Mouse (Mus musculus) gastrocnemius, adult 18-20 months (tissue): Measurements from ENCODE around the gene Prrt1. TPM values are rescaled to one million over a fixed set of nuclear protein-coding genes. Genes with fewer than 3 reads are reported as not detected.
A peak's percentile ranks its signal among the peaks of the same experiment; 100 is the strongest.

ENCODE experiments used
- DNase-seq: peaks from one replicate; pipeline ENCODE4 v3.0.0; 2021; ENCODE audit warnings: low spot score
- long read RNA-seq, 2 experiments: library from polyadenylated mRNA; stranded (forward); transcript quantifications; one replicate each; pipeline ENCODE4 v2.0.0; 2021
- total RNA-seq, 2 experiments: library from RNA; stranded (reverse); gene quantifications; 2 replicates each; pipeline ENCODE4 v1.2.3; 2021

Gene Prrt1
- total RNA-seq = under 1 TPM; 0.30 to 0.38 TPM
- long read RNA-seq, experiment 1 = 0 reads
- long read RNA-seq, experiment 2 = 0 reads

DNA sequence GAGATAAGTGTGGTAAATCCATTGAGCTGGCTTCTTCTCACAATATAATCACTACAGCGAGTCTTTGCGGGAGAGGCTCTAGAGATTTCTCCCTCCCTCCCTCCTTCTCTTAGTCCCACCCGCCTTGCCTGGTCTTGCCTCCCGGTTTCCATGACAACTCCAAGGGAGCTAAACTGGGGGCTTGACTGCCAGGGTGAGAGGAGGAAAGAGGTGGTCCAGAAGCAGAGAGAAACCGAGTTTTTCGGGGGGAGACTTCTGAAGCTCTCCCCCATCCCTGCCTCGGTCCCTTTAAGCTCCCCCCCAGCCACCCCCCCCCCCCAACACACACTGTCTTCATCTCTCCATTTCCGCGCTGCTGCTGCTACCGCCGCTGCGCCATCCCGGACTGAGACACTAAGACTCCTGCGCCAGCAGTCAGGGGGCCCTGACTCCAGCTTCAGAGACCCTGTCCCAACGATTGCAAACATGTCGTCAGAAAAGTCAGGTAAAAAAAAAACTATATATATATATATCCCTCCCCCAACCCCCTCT is at the start of gene Prrt1:
Gene Prrt1, plus strand, starts transcription at position 313 of the 531 bp plus-strand sequence.
- DNase-seq = no peak

DNA sequence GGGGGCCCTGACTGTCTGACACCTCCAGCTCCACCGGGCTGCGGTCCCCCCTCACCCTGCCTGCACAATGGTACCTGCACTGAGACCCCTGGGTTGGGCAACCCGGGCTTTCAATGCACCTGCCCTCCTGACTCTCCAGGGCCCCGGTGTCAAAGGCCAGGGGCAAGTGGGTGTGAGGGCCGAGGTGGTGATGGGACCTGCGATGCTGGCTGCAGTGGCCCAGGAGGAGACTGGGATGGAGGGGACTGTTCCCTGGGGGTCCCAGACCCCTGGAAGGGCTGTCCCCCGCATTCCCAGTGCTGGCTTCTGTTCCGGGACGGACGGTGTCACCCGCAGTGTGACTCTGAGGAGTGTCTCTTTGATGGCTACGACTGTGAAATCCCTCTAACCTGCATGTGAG is 46.8 kb upstream of the Prrt1 start:
- no peak for DNase-seq

DNA sequence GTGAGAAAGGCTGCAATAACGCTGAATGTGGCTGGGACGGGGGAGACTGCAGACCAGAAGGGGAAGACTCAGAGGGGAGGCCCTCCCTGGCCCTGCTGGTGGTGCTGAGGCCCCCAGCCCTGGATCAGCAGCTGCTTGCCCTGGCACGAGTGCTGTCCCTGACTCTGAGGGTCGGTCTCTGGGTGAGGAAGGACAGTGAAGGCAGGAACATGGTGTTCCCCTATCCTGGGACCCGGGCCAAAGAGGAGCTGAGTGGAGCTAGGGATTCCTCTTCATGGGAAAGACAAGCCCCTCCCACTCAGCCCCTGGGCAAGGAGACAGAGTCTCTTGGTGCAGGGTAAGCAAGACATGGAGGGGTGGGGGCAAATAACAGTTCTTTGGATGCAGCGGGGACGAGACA is 45.9 kb upstream of the Prrt1 start:
- DNase-seq = peak; percentile 42

DNA sequence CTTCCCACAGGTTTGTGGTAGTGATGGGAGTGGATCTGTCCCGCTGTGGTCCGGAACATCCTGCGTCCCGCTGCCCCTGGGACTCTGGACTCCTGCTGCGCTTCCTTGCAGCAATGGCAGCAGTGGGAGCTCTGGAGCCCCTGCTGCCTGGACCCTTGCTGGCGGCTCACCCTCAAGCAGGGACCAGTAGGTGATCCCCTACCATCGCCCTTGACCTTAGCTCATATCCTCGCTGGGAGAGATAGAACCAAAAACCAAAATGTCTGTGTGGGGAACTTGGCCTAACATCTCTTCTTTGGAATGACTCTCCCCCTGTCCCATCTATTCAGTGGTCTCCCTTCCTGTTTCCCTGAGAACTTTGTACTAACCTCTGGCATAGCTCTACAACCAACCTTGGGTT is 45.5 kb upstream of the Prrt1 start:
- no peak for DNase-seq

DNA sequence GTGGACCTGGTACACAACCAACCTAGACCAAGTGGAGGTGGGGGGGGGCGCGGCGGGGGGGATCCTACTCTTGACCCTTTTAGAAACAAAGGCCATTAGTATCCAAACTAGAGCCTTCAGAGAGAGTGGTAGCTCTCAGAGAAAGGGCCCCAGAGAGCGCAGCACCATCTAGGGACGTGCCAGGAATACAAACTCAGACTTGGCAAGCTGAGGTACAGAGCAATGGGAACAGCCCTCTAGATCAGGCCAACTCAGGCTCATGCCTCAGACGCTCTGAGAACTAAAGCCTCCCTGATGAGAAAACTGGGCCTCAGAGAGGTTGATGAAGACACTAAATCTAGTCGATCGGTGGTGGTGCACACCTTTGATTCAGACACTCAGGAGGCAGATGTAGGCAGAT is 44.2 kb upstream of the Prrt1 start:
- DNase-seq = no peak

DNA sequence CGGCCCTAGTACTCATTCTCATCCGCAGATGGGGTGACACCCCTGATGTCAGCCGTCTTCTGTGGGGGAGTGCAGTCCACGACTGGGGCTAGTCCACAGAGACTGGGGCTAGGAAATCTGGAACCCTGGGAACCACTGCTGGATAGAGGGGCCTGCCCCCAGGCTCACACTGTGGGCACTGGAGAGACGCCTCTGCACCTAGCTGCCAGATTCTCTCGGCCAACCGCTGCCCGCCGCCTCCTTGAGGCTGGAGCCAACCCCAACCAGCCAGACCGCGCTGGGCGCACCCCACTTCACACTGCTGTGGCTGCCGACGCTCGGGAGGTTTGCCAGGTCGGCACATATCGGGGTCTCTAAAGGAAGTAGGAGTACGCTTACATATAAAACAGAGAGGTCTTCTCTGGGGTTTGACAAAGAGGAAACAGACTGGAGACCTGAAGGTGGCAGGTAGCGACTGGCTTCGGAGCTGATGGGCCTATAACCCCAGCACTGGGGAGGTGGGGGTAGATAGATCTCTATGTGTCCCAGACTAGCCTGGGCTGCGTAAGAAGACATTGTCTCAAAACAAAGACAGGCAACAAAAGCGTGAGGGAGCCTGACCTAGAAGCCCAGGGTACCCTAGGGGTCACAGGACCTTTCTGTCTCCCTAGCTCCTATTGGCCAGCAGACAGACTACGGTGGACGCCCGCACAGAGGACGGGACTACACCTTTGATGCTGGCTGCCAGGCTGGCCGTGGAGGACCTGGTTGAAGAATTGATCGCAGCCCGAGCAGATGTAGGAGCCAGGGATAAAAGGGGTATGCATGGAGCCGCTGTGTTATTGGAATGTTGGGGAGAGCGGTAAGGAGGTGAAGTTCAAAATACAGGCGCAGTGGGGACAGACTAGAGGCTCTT is 43.2 kb upstream of the Prrt1 start:
- no peak for DNase-seq

DNA sequence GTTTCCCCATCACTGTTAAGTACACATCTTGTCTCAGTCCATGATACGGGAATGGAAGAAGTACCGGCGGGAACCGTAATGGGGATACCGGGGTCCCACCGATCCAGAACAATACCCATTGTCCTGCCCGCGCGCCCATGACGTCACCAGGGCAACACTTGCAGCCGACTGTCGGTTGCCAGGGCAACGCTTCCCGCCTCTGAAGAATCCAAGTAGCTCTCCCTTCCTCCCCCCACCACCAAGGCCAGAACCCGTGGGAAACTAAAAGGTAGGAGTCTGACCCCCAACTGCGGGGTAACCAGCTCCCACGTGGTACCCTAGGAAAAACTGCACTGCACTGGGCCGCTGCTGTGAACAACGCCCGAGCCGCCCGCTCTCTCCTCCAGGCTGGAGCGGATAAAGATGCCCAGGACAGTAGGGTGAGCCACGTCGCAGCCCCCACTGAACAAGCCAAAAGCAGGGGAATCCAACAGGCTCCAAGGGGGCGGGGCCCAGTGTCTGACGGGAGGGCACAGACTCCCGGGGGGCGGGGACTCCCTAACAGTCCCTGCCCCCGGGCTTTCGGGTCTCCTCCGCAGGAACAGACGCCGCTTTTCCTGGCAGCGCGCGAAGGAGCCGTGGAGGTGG is 42.4 kb upstream of the Prrt1 start:
- peak; percentile 59 for DNase-seq

DNA sequence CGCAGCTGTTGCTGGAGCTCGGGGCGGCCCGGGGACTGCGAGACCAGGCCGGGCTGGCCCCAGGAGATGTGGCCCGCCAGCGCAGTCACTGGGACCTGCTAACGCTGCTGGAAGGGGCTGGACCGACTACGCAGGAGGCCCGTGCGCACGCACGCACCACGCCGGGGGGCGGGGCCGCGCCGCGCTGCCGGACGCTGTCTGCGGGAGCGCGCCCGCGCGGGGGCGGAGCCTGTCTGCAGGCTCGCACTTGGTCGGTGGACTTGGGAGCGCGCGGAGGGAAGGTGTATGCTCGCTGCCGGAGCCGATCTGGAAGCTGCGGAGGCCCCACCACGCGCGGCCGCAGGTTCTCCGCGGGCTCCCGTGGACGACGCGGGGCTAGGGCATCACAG is 41.9 kb upstream of the Prrt1 start:
- DNase-seq = peak; percentile 95

DNA sequence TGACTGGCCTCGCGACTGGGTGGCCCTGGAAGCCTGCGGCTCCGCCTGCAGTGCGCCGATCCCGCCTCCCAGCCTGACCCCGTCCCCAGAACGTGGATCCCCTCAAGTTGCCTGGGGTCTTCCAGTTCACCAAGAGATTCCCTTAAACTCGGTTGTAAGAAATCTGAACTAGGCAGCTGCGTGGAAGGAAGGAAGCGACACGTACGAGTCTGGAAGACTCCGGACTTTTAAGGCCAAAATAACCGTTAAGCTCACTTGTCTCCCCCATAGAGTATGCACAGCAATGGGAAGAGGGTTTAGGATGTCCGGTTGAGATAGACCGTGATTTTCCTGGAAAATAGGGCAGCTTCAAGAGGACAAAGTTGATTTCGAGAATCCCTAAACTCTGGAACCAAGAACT is 41.5 kb upstream of the Prrt1 start:
- no peak for DNase-seq

DNA sequence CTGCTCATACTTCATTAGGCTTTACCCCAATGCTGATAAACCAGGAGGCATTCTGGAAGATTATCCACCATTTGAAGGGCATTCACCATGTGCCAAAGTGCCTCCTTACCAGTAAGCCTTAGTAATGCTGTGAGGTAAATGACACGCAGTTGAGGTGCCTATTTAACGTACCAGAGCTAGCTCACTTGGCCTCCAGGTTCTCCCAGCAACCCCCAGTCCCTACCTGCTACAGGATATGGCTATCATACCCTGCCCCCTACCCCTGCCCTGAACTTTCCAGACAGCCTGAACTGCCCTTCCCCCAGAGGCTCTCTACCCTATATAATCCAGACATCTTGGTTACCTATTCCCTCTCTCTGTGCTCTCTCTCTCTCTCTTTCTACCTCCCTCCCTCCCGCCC is 40.6 kb upstream of the Prrt1 start:
- no peak for DNase-seq

DNA sequence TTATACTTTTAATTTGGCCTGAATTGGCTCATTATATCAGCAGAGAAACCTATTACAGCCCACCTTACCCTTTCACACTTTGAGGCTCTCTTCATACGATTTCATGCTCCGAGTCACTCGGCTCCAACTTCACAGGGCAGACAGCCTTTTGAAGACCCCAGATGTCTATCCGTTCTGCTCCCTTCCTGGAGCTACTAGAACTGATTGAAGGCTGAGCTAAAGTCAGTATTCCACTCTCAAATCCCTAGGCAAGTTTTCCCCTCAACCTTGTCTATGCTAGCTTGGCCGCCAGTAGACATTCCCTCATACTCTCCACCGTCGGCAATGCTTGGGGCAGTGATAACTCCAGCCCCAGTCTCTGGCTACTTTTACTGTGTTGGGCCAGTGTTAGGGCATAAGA is 40.1 kb upstream of the Prrt1 start:
- DNase-seq = no peak

DNA sequence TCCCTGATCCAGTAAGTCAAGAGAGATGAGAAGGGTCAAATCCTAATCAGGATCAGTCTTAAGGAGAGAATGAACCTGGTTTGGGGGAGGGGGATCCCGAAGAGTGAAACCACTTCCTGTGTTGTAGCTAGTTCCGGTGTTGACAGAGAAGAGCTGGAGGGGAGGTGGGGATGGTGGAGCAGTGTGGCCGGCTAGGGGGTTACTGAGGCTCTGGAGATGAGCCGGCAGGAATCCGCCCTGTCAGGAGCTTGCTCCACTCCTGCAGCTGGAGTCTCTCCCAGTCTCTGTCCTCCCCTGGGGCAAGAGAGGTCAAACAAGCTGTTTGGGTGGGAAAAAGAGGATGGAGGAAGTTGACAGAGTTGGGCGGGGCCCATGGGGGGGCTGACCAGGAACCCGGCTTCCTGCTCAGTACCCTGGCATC is 39.6 kb upstream of the Prrt1 start, which contains the start of gene Gpsm3:
Gene Gpsm3, plus strand, starts transcription at position 126 of the 421 bp plus-strand sequence.
- peak; percentile 81 for DNase-seq

DNA sequence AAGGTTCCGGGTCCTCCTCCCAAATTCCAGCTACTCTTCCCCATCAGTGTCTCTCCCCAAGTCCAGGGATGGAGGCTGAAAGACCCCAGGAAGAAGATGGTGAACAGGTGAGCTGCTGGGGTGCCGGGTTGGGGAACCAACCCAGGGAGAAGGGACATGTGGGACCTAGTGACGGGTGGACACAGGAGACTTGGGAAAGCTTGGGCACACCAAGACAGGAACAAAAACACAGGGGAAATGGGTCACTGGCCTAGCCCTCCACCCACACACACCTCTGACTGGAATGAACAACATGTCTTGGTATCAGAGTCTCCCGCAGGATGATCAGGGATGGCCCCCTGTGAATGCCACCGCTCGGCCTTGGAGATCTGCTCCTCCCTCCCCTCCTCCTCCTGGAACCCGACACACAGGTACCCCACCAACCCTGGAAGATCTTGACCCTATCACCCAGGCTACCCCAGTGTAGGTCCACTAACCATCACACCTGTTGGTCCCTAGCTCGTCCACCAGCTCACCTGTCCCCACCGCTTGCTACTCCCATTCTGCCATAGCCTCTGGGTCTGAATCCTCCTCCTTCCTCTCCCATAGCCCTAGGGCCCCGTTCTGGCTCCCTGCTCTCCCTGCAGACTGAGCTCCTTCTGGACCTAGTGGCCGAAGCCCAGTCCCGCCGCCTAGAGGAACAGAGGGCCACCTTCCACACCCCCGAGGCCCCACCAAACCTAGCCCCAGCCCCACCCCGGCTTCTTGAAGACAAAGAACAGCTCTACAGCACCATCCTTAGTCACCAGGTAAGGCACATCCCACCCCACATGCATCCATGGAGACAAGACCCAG is 39.0 kb upstream of the Prrt1 start:
- DNase-seq = no peak

DNA sequence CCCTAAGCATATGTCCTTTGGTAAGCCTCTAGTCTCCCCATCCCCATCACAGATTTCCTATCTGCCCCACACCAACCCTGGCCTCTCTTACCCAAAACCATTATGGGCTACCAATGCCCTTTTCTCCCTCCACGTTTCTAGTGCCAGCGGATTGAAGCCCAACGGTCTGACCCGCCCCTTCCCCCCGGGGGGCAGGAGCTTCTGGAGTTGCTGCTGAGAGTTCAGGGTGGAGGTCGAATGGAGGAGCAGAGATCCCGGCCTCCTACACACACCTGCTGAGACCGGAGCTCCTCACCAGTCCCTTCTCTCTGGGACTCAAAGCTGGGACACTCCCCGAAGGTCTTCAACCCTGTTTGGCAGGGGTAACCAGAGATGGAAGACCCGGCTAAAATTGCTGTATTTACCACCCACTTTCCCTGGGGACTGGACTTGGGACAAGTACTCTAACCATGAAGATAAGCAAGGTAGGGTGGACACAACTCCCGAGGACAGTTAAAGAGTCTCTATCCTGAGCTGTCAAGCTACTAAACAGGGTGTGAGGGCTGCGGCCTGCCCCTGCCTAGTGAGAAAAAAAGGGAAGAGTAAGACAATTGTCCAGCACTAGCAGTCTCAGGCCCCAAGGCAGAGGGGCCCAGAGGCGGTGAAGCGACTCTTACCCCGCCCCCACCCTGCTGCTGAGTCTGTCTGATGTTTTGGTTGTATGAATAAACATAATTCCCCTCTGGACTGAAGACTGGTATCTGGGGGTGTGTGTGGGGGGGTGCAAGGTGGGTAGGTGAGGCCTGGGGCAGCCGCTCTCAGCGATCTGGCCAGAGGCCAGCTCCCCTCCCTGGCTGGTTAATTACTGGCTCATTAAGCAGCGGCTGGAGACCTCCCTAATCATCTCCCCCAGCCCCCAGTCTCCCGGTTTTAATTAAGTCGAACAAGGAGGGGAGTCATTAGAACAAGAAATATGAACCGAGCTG is 38.0 kb upstream of the Prrt1 start, which contains the start of gene Pbx2:
Gene Pbx2, plus strand, starts transcription at position 238 of the 965 bp plus-strand sequence.
- DNase-seq = no peak

DNA sequence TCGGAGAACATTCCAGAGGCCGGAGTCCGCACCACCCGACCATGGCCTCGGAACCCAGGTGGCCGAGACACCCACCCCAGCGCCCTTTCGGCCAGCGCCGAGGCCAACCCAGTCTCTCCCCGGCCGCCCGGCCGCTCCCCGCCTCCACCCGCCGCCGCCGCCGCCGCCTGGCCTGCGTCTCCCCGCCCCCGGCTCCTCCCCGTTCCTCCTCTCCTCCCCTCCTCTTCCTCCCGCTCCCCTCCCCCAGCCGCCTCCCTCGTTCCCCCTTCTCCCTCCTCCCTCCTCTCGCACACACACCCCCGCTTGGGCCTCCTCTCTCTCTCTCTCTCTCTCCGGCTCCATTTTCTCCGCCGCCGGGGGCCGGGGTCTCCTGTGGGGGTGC is 37.3 kb upstream of the Prrt1 start:
- peak; percentile 87 for DNase-seq

DNA sequence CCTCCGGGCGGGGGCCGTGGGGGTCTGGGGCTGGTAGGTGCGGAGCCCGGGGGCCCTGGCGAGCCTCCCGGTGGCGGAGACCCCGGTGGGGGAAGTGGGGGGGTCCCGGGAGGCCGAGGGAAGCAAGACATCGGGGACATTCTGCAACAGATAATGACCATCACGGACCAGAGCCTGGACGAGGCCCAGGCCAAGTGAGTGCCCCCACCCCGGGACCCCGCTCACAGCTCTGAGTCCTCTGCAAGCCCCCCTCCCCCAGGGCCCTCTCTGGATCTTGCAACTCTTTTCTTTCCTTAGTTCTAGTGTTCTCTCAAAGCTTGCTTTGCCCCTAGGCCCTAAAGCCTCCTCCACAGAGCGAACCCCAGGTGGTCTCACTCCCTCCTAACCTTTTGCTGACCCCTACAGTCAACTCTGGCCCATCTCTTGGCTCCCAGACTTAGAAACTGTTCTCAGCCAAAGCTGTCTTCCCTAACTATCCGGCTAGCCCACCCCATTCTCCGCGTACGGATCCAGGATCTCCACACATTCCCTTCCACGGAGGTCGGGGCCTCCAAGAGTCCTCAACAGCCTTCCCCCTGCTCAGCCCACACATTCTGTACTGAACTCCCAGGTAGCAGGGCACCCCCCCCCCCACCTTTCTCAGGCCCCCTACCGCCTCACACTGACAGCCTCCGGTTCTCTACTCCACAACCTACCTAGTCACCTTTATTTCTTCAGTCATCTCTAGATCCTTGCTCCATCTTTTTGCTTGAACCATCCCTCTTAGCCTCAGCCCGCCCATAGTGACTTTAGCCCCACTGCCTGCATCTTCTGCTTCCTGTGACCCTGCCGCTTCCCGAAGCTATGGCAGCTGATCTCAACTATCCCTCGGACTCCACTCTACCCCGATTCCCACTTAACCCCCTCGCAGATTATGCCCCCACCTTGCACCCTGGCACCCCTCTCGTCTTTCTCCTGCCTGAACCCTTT is 36.5 kb upstream of the Prrt1 start:
- no peak for DNase-seq

DNA sequence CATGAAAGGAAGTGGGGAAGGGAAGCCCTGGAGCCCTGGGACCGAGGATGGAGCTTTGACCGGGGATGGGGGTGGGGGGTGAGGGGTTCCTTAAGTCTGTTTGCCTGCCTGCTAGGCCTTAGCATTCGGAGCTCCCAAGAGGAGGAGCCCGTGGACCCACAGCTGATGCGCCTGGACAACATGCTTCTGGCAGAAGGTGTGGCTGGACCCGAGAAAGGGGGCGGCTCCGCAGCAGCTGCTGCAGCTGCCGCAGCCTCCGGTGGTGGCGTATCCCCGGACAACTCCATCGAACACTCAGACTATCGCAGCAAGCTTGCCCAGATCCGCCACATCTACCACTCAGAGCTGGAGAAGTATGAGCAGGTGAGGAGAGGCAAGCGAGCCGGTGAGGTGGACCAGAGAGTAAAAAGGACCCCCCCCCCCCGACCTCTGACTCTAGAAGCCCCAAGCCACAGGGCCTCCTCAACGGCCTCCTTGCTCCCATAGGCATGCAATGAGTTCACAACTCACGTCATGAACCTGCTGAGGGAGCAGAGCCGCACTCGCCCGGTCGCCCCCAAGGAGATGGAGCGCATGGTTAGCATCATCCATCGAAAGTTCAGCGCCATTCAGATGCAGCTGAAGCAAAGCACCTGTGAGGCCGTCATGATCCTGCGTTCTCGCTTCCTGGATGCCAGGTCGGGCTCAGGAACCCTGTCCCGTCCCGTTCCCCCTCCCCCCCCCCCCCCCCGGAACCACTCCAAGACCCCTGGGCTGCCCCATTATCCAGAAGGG is 35.4 kb upstream of the Prrt1 start:
- no peak for DNase-seq

DNA sequence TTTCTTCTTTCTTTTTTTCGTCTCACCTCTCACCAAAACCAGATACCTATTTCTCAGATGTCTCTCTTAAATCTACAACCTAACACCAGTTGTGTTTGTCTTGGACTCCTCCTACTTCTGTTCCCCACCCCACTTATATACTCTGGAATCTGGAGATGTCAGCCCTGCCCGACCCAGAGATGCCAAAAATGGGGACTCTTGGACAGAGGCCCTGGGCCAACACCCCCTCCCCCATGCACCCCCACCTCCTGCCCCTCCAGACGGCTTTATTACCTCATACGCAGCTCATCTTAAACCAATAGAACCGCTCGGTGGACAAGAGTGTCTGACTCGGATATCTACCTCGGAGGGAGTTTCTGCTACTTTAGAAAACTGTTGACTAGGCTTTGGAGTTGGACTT is 33.2 kb upstream of the Prrt1 start:
- no peak for DNase-seq
